Mouse (Mus musculus): Measurements from ENCODE around the gene Ypel1. TPM values are rescaled to one million over a fixed set of nuclear protein-coding genes. Genes with fewer than 3 reads are reported as not detected.

Gene Ypel1
- polyA plus RNA-seq, 1 experiment from 2014 or later: 17.1 TPM

DNA sequence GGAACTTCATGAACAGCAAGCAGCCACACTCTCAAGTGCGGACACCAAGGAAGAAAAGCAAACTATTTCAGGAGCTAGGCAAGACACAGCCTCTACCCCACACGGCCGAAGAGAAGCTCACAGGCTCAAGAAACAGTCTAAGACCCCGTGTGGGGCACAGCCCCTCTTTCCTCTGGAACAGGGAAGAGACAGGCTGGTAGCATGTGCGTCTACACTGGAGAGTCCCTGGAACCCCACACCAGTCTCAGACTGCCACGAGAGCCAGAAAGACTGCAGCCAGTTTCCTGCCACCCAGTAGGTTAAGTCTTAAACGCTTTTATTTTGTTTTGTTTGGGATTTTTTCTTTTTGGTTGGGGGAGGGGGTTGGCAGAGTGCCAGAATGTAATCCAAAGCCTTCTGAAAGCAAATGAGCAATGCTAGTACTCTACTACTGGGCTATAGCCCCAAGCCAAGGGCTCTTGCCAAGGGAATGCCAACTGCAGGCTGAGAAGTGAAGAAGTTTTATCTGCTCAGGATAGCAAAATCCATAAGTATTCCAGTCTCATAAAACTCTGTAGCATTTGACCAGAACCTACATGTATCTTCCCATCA lies 33.2 kb downstream of the Ypel1 start:
- H3K9me3 ChIP-seq: no peaks in the 10 kb centered on the region
- H3K9ac ChIP-seq: no peak overlapping the region
- no peaks in the 10 kb centered on the region for H3K4me1 ChIP-seq (replicated peaks)
- no peak overlapping the region for H3K4me3 ChIP-seq (replicated peaks)
- H3K4me2 ChIP-seq (replicated peaks): no peak overlapping the region
- WGBS: 71% methylated on average over 7 of the region's 7 CpGs
- peaks cover 27% of the 10 kb centered on the region for H3K36me3 ChIP-seq
- ATAC-seq: no peak
- no peaks in the 10 kb centered on the region for H3K27me3 ChIP-seq (replicated peaks)
- no peak overlapping the region for H3K27ac ChIP-seq

- WGBS: 62% methylated on average over 4 of the region's 4 CpGs
- no peaks in the 10 kb centered on the region for H3K9me3 ChIP-seq
- H3K4me3 ChIP-seq (replicated peaks): no peak overlapping the region
- no peak overlapping the region for H3K4me2 ChIP-seq (replicated peaks)
- peaks cover 2% of the 10 kb centered on the region; the same call in 1 of the 2 replicates for H3K4me1 ChIP-seq (replicated peaks)
- H3K36me3 ChIP-seq: peaks cover 23% of the 10 kb centered on the region
- H3K9ac ChIP-seq: no peak overlapping the region
- H3K27ac ChIP-seq: no peak overlapping the region
- no peaks in the 10 kb centered on the region for H3K27me3 ChIP-seq (replicated peaks)
- ATAC-seq: no peak
These were observed 35.1 kb downstream of the Ypel1 start for GRCm38 (mm10) chr16:17104600-17104999.

GRCm38 (mm10) chr16:17110771-17111743 lies 41.6 kb downstream of the Ypel1 start, which contains the start of gene Ppil2:
Gene Ppil2, minus strand, starts transcription at chr16:17111257.
- H3K9me3 ChIP-seq: no peaks in the 10 kb centered on the region
- H3K4me1 ChIP-seq (replicated peaks): peaks cover 7% of the 10 kb centered on the region
- H3K4me3 ChIP-seq (replicated peaks): peak within 1 kb of the TSS; percentile 74
- peak within 1 kb of the TSS; percentile 61; the same call in 1 of the 2 replicates for H3K27ac ChIP-seq
- no peaks in the 10 kb centered on the region for H3K27me3 ChIP-seq (replicated peaks)
- peak; percentile 94 for ATAC-seq
- peaks cover 15% of the 10 kb centered on the region for H3K36me3 ChIP-seq
- H3K4me2 ChIP-seq (replicated peaks): peak within 1 kb of the TSS; percentile 71
- 8% methylated on average over 38 of the region's 38 CpGs for whole genome bisulfite sequencing
- H3K9ac ChIP-seq: peak within 1 kb of the TSS; percentile 69

GRCm38 (mm10) chr16:17117309-17117799 lies 47.9 kb downstream of the Ypel1 start:
- Histone ChIP-seq H3K4me3 (replicated peaks) (no peak overlapping the region), H3K4me1 (replicated peaks) (no peaks in the 10 kb centered on the region), H3K9ac (no peak overlapping the region), H3K9me3 (no peaks in the 10 kb centered on the region), H3K27ac (no peak overlapping the region), H3K4me2 (replicated peaks) (no peak overlapping the region), H3K27me3 (replicated peaks) (no peaks in the 10 kb centered on the region), H3K36me3 (peaks cover 11% of the 10 kb centered on the region)
- WGBS: 88% methylated on average over 5 of the region's 5 CpGs
- no peak for ATAC-seq

DNA sequence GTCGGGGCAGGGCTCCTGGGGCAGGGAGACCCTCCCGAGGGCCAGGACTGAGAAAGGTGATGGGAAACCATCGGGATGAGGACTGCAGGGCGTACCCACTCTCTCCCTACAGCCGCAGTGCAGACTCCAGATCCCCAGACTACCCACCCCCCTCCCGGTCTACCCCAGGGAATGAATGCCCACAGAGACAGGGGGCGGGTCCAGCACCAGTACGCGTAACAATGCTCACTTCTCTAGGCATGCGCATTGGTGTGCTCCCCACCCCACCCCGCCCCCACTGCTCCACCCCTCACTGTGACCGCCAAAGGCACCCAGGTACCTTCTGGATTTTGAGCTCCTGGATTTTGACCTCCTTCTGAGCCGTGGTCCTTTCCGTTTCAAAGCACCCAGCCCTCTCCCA lies 52.1 kb downstream of the Ypel1 start:
- no peak overlapping the region for H3K4me2 ChIP-seq (replicated peaks)
- no peak overlapping the region for H3K27ac ChIP-seq
- H3K4me1 ChIP-seq (replicated peaks): peaks cover 19% of the 10 kb centered on the region
- no peak overlapping the region for H3K4me3 ChIP-seq (replicated peaks)
- ATAC-seq: no peak
- 66% methylated on average over 14 of the region's 14 CpGs for WGBS
- H3K9me3 ChIP-seq: no peaks in the 10 kb centered on the region
- no peak overlapping the region for H3K9ac ChIP-seq
- H3K36me3 ChIP-seq: peaks cover 4% of the 10 kb centered on the region; the same call in 1 of the 2 replicates
- no peaks in the 10 kb centered on the region for H3K27me3 ChIP-seq (replicated peaks)

DNA sequence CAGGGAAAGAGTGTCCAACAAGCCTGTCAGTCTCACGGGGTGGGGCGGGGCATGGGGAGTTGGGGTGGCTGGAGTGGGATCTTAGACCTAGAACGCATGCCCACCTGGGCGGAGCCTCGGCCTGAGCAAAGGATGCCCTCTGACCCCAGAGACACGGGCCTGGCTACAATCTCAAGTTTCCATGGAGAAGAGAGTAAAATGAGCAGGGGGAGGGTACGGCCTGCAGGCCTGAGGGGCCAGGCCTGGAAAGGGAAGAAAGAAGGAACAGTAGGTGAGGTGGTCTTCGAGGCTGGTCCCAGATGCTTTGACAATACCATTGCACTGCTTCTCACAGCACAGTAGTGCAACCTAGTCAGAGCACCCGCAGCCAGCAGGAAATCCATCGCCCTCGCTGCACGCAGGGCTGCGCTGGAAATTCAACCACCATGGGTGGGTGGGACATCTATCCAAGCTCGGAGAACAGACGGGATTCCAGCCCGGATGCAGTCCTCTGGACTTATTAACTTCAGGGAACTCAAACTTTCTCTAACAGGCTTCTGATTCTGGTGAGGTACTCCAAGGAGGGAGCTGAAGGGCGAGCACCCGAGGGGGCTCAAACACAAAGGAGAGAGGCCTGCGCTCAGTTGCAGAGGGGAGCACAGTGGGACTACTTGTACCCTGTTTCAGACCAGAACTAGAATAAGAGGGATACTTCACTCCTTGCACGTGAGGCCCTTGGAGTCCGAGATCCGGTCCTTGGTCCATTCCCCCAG lies 54.8 kb downstream of the Ypel1 start:
- Histone ChIP-seq H3K4me3 (replicated peaks) (peak overlapping the region; percentile 45), H3K4me2 (replicated peaks) (peak overlapping the region; percentile 82), H3K27ac (peak overlapping the region; percentile 2), H3K9me3 (no peaks in the 10 kb centered on the region), H3K27me3 (replicated peaks) (no peaks in the 10 kb centered on the region), H3K9ac (peak overlapping the region; percentile 63), H3K36me3 (no peaks in the 10 kb centered on the region; the same call in 1 of the 2 replicates), H3K4me1 (replicated peaks) (peaks cover 19% of the 10 kb centered on the region)
- ATAC-seq: peak; percentile 52
- 2% methylated on average over 22 of the region's 22 CpGs for WGBS

DNA sequence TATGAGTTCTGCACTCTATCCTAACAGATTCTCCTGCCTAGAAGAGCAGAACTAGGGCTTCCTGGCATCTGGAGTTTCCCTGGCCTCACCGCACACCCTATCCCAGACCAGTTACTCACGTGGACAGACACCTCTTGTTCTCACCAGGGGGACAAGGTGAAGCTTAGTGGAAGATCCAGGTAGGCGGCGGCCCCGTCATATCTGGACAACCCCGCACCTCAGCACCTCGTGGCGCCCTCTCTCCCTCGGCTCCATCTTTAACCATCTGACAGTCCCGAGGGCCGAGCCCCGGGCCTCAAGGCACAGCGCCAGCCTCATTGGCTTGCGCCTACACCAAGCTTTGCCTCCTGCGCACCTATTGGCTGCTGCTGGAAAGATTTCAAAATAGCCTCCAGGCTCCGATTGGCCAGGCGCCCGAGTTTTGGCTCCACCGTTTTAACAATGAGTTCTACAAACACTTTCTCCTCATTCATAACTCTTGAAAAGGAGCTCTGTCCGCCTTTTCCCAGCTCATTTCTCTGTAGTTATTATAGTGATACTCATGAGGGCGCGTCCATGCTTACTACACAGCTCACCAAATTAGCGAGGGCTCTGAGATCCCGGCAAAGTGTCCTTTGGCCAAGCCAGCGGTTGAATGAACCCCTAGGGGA lies 55.5 kb downstream of the Ypel1 start, which contains the start of gene 2610318N02Rik:
Gene 2610318N02Rik (minus strand): TSS at position 297 of the 650 bp plus-strand sequence.
- Histone ChIP-seq H3K4me2 (replicated peaks) (peak within 1 kb of the TSS; percentile 82), H3K27ac (peak within 1 kb of the TSS; percentile 2), H3K36me3 (no peaks in the 10 kb centered on the region; the same call in 1 of the 2 replicates), H3K9me3 (no peaks in the 10 kb centered on the region), H3K4me1 (replicated peaks) (peaks cover 19% of the 10 kb centered on the region), H3K9ac (peak within 1 kb of the TSS; percentile 63), H3K27me3 (replicated peaks) (no peaks in the 10 kb centered on the region), H3K4me3 (replicated peaks) (peak within 1 kb of the TSS; percentile 45)
- peak; percentile 96 for ATAC-seq
- WGBS: under 1% methylated on average over 25 of the region's 25 CpGs

- Histone ChIP-seq H3K9me3 (no peaks in the 10 kb centered on the region), H3K4me3 (replicated peaks) (no peak overlapping the region), H3K36me3 (no peaks in the 10 kb centered on the region), H3K27ac (no peak overlapping the region), H3K4me2 (replicated peaks) (no peak overlapping the region), H3K27me3 (replicated peaks) (no peaks in the 10 kb centered on the region), H3K9ac (no peak overlapping the region), H3K4me1 (replicated peaks) (peaks cover 24% of the 10 kb centered on the region)
- 100% methylated on average over 1 of the region's 1 CpGs for WGBS
- no peak for ATAC-seq
These were observed 57.8 kb downstream of the Ypel1 start for GRCm38 (mm10) chr16:17127292-17127691.

- Histone ChIP-seq H3K9ac (peak overlapping the region; percentile 81), H3K4me2 (replicated peaks) (peak overlapping the region; percentile 95), H3K36me3 (no peaks in the 10 kb centered on the region), H3K27ac (peak overlapping the region; percentile 74; the same call in 1 of the 2 replicates), H3K4me1 (replicated peaks) (peaks cover 9% of the 10 kb centered on the region), H3K27me3 (replicated peaks) (no peaks in the 10 kb centered on the region), H3K4me3 (replicated peaks) (peak overlapping the region; percentile 79), H3K9me3 (no peaks in the 10 kb centered on the region)
- 3% methylated on average over 43 of the region's 43 CpGs for WGBS
- ATAC-seq: no peak; the same call in 1 of the 2 replicates
These were observed 61.9 kb downstream of the Ypel1 start for GRCm38 (mm10) chr16:17131191-17132088.

- Histone ChIP-seq H3K9me3 (no peaks in the 10 kb centered on the region), H3K4me3 (replicated peaks) (peak within 1 kb of the TSS; percentile 79), H3K4me1 (replicated peaks) (peaks cover 9% of the 10 kb centered on the region), H3K36me3 (no peaks in the 10 kb centered on the region), H3K27me3 (replicated peaks) (no peaks in the 10 kb centered on the region), H3K4me2 (replicated peaks) (peak within 1 kb of the TSS; percentile 95), H3K9ac (peak within 1 kb of the TSS; percentile 81), H3K27ac (peak within 1 kb of the TSS; percentile 74)
- under 1% methylated on average over 47 of the region's 47 CpGs for WGBS
- ATAC-seq: peak; percentile 99
These were observed 62.8 kb downstream of the Ypel1 start, which contains the start of gene Sdf2l1 for GRCm38 (mm10) chr16:17132089-17132905. Gene Sdf2l1, minus strand, starts transcription at chr16:17132383.
